Mouse (Mus musculus): Measurements from ENCODE around the gene Wars2.

GRCm38 (mm10) chr3:99281453-99281852, 140.6 kb downstream of the Wars2 start:
- TF ChIP-seq GATA1 (IDR thresholded peaks at IDR 0.05; ENCODE audit: borderline replicate concordance, low read length) (no peak), FLI1 (IDR thresholded peaks at IDR 0.05; ENCODE audit: low read length) (no peak)
